Mouse (Mus musculus) kidney, embryonic 15.5 days (tissue): Measurements from ENCODE around the gene Nrp2. TPM values are rescaled to one million over a fixed set of nuclear protein-coding genes. Genes with fewer than 3 reads are reported as not detected.

ENCODE experiments used
- ATAC-seq: fragments of 200-750 bp; cut with Nextera tagmentation; replicated peaks from 2 replicates; pipeline ENCODE4 v1.8.0; 2017; ENCODE audit warnings: moderate TSS enrichment; ENCODE audit not compliant: low FRiP score
- H3K27ac ChIP-seq: fragments of 300-500 bp; sonication (generic); 2 replicates; pipeline ENCODE4 v1.5.1; 2015; ENCODE audit warnings: mild to moderate bottlenecking, inconsistent platforms
- H3K27me3 ChIP-seq: fragments of 300-500 bp; sonication (generic); 2 replicates; pipeline ENCODE4 v1.6.1; 2015; ENCODE audit warnings: inconsistent platforms
- H3K36me3 ChIP-seq: fragments of 300-500 bp; sonication (generic); 2 replicates; pipeline ENCODE4 v1.6.1; 2015; ENCODE audit warnings: inconsistent platforms
- H3K4me1 ChIP-seq: fragments of 300-500 bp; sonication (generic); 2 replicates; pipeline ENCODE4 v1.6.1; 2015; ENCODE audit warnings: inconsistent platforms
- H3K4me2 ChIP-seq: fragments of 300-500 bp; sonication (generic); 2 replicates; pipeline ENCODE4 v1.6.1; 2015; ENCODE audit warnings: moderate library complexity, mild to moderate bottlenecking, inconsistent platforms
- H3K4me3 ChIP-seq: fragments of 300-500 bp; sonication (generic); replicated peaks from 2 replicates; pipeline ENCODE4 v1.5.1; 2015; ENCODE audit warnings: mild to moderate bottlenecking, inconsistent platforms
- H3K9ac ChIP-seq: fragments of 300-500 bp; sonication (generic); 2 replicates; pipeline ENCODE4 v1.6.1; 2015; ENCODE audit warnings: mild to moderate bottlenecking, inconsistent platforms
- H3K9me3 ChIP-seq: fragments of 300-500 bp; sonication (generic); replicated peaks from 2 replicates; pipeline ENCODE4 v1.6.1; 2016; ENCODE audit warnings: inconsistent platforms
- WGBS: fragments of 180-500 bp; shearing (Covaris S2); methylation state at CpG from one replicate; pipeline ENCODE4 v1.1.7; 2015; ENCODE audit warnings: mixed read lengths; 5-methylcytosine and 5-hydroxymethylcytosine counted together
- polyA plus RNA-seq: library from polyadenylated mRNA; unstranded; fragments of >200 nt; fragmentation: Nextera tagmentation; extraction: Ambion mirVana; gene quantifications from 2 replicates; pipeline ENCODE4 v1.2.1, GENCODE M21; 2015

The Nrp2 gene
- polyA plus RNA-seq, 1 experiment from 2014 or later: 11.7 TPM

GRCm38 (mm10) chr1:62799427-62799826, 96.3 kb downstream of the Nrp2 start:
- no peaks in the 10 kb centered on the region for H3K9me3 ChIP-seq
- no peak overlapping the region for H3K4me2 ChIP-seq
- WGBS: 62% methylated on average over 4 of the region's 4 CpGs
- no peaks in the 10 kb centered on the region for H3K36me3 ChIP-seq
- no peak for ATAC-seq
- peaks cover 26% of the 10 kb centered on the region for H3K4me1 ChIP-seq
- no peak overlapping the region for H3K27ac ChIP-seq
- H3K4me3 ChIP-seq: no peak overlapping the region
- no peaks in the 10 kb centered on the region for H3K27me3 ChIP-seq
- H3K9ac ChIP-seq: no peak overlapping the region

GRCm38 (mm10) chr1:62800351-62800750, 97.3 kb downstream of the Nrp2 start:
- Histone ChIP-seq H3K9ac (no peak overlapping the region), H3K9me3 (no peaks in the 10 kb centered on the region), H3K4me1 (peaks cover 18% of the 10 kb centered on the region), H3K4me2 (no peak overlapping the region), H3K27me3 (no peaks in the 10 kb centered on the region), H3K4me3 (no peak overlapping the region), H3K27ac (peak overlapping the region; percentile 56; the same call in 1 of the 2 replicates), H3K36me3 (no peaks in the 10 kb centered on the region)
- WGBS: 89% methylated on average over 5 of the region's 5 CpGs
- no peak for ATAC-seq

DNA sequence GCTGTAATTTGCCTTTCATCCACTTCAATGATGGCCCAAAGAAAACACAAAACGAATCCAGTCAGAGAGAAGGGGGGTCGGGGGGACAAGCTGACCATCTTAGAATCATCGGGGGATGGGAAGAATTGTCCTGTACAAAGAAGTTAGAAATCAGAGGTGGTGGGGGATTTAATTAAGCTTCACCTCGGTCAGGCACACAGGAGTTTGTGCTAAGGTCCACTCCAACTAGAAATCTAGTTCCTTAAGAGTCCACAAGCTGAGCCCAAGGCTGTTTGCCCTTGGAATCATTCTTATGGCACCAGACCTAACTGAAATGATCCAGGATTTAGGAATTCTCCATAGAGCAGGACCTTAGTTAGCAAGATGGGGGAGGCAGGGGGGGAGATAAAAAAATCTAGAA, 98.3 kb downstream of the Nrp2 start:
- H3K4me3 ChIP-seq: no peak overlapping the region
- H3K4me1 ChIP-seq: peaks cover 10% of the 10 kb centered on the region; the same call in 1 of the 2 replicates
- ATAC-seq: peak; percentile 72
- peak overlapping the region; percentile 66 for H3K27ac ChIP-seq
- H3K9me3 ChIP-seq: no peaks in the 10 kb centered on the region
- H3K36me3 ChIP-seq: no peaks in the 10 kb centered on the region
- no peak overlapping the region for H3K9ac ChIP-seq
- WGBS: 53% methylated on average over 4 of the region's 4 CpGs
- no peaks in the 10 kb centered on the region for H3K27me3 ChIP-seq
- no peak overlapping the region for H3K4me2 ChIP-seq

DNA sequence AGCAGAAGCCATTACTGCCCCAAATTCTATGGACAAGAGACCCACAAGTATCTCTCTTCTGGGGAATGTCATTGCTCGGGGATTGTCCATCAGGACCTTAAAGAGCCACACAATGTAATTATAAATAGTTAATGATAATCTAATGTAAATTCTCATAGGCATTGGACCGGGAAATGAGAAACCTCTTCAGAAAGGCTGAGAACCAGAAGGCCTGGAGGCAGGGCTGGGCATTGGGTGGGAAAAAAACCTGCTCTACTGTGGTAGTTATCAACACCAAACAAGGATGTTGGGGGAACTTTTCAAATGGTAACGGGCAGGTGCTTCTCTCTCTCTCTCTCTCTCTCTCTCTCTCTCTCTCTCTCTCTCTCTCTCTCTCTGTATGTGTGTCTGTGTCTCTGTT, 98.8 kb downstream of the Nrp2 start:
- no peak overlapping the region for H3K4me2 ChIP-seq
- ATAC-seq: peak; percentile 82
- H3K27ac ChIP-seq: peak overlapping the region; percentile 66
- 56% methylated on average over 3 of the region's 3 CpGs for WGBS
- H3K9ac ChIP-seq: no peak overlapping the region
- H3K4me1 ChIP-seq: peaks cover 9% of the 10 kb centered on the region; the same call in 1 of the 2 replicates
- no peaks in the 10 kb centered on the region for H3K27me3 ChIP-seq
- no peak overlapping the region for H3K4me3 ChIP-seq
- H3K9me3 ChIP-seq: no peaks in the 10 kb centered on the region
- H3K36me3 ChIP-seq: no peaks in the 10 kb centered on the region

DNA sequence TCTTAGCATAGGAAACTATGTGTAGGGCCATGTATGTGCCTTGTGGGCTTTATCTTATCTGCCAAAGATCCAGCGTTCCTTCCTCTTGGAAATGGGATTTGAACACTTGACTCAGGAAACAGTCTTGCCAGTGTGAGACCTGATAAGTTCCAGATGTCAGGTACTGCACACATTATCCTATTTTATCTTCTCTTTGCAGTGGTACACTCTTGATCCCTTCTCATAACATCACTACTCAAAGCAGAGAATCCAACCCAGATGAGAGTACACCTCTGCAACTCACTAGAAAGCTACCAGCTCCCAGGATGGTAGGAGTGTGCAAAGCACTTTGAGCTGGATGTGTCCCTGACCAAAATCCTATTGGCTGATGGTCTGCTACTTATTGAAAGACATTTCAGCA, 100.5 kb downstream of the Nrp2 start:
- H3K4me1 ChIP-seq: peaks cover 9% of the 10 kb centered on the region; the same call in 1 of the 2 replicates
- no peak overlapping the region for H3K4me3 ChIP-seq
- WGBS: 76% methylated on average over 1 of the region's 1 CpGs
- ATAC-seq: no peak
- H3K9me3 ChIP-seq: no peaks in the 10 kb centered on the region
- no peak overlapping the region for H3K4me2 ChIP-seq
- H3K36me3 ChIP-seq: no peaks in the 10 kb centered on the region
- no peaks in the 10 kb centered on the region for H3K27me3 ChIP-seq
- no peak overlapping the region for H3K9ac ChIP-seq
- H3K27ac ChIP-seq: no peak overlapping the region

- ATAC-seq: no peak
- Histone ChIP-seq H3K4me2 (no peak overlapping the region), H3K4me3 (no peak overlapping the region), H3K27me3 (no peaks in the 10 kb centered on the region), H3K27ac (no peak overlapping the region), H3K36me3 (no peaks in the 10 kb centered on the region), H3K9me3 (no peaks in the 10 kb centered on the region), H3K4me1 (peaks cover 9% of the 10 kb centered on the region; the same call in 1 of the 2 replicates), H3K9ac (no peak overlapping the region)
- 19% methylated on average over 1 of the region's 1 CpGs for WGBS
Measured at GRCm38 (mm10) chr1:62806014-62806413, 102.9 kb downstream of the Nrp2 start.

DNA sequence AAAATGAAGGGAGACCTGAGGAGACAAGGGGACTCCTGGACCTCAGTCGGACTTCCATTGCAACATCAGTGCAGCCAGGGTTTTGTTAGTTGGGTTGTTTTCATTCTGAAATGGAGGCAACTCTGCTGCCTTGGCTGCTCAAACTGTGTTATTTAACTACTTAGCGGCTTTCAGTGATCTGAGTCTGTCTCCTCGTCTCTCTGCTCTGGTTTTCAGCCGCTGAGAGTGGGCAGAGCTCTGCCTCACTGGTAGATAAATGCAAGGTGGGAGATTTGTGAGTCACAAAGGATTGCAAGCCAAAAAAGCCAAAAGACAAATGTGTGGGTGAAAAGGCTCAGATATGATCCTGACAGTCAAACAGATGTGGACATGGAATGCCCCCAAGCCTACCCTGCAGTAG, 105.3 kb downstream of the Nrp2 start:
- H3K9ac ChIP-seq: no peak overlapping the region
- no peaks in the 10 kb centered on the region for H3K9me3 ChIP-seq
- H3K4me2 ChIP-seq: no peak overlapping the region
- no peak overlapping the region for H3K4me3 ChIP-seq
- peaks cover 4% of the 10 kb centered on the region; the same call in 1 of the 2 replicates for H3K4me1 ChIP-seq
- 82% methylated on average over 4 of the region's 4 CpGs for WGBS
- H3K36me3 ChIP-seq: no peaks in the 10 kb centered on the region
- no peak for ATAC-seq
- no peak overlapping the region for H3K27ac ChIP-seq
- no peaks in the 10 kb centered on the region for H3K27me3 ChIP-seq

GRCm38 (mm10) chr1:62809601-62810228, 106.6 kb downstream of the Nrp2 start:
- Histone ChIP-seq H3K27ac (no peak overlapping the region), H3K4me2 (no peak overlapping the region), H3K36me3 (no peaks in the 10 kb centered on the region), H3K4me1 (peaks cover 5% of the 10 kb centered on the region; the same call in 1 of the 2 replicates), H3K27me3 (no peaks in the 10 kb centered on the region), H3K9ac (no peak overlapping the region), H3K4me3 (no peak overlapping the region), H3K9me3 (no peaks in the 10 kb centered on the region)
- no peak for ATAC-seq
- WGBS: 78% methylated on average over 8 of the region's 8 CpGs

- no peak overlapping the region for H3K9ac ChIP-seq
- H3K9me3 ChIP-seq: no peaks in the 10 kb centered on the region
- peaks cover 3% of the 10 kb centered on the region; the same call in 1 of the 2 replicates for H3K4me1 ChIP-seq
- no peak overlapping the region for H3K4me3 ChIP-seq
- no peaks in the 10 kb centered on the region for H3K36me3 ChIP-seq
- 87% methylated on average over 7 of the region's 7 CpGs for WGBS
- H3K27me3 ChIP-seq: no peaks in the 10 kb centered on the region
- no peak overlapping the region for H3K4me2 ChIP-seq
- no peak for ATAC-seq
- H3K27ac ChIP-seq: no peak overlapping the region
Measured at GRCm38 (mm10) chr1:62811141-62811540, 108.1 kb downstream of the Nrp2 start.

DNA sequence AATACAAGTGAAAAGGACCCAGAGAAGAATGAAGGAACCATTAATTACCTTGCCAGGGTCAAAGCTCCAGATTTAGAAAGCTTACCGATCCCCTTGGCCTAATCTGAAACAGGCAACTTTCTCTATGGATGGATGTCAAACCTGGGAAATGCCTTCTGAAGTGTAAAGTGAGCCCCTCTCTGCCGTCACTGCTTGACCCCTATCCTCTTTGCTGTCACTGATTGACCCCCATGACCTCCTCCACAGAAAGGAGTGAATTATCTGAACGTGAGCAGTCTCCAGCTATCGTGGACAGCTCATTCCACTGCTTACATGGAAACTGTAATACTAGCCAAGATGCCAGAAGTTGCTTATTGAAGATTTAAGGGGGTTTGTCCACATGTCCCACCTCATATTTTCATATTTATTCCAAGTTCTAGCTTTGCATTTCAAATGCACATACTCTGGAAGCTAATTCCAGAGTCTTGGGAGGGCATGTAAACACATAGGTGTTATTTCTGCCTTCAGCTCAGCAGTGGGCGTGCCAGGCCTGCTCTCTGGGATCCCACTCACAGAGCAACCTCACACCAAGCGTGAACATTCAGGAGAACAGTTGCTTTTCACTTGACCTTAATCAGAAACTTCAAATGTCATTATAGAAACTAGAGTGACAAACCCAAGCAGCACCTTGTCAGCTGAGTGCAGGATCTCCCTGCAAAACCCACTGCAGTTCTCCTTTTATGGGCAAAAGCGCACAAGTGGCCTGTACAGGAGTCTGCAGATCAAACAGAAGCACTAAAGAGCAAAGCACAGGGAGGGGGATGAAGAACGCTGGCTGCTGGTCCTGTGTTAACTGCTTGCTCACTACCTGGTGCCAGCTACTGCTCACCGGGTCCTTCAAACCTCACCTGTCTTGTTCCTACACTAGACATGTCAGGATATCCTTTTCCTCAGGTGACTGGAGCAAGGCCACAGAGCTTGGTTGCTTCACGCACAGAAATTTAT, 109.9 kb downstream of the Nrp2 start:
- H3K9ac ChIP-seq: no peak overlapping the region
- H3K4me1 ChIP-seq: peaks cover 3% of the 10 kb centered on the region; the same call in 1 of the 2 replicates
- WGBS: 41% methylated on average over 10 of the region's 10 CpGs
- H3K27ac ChIP-seq: no peak overlapping the region
- H3K9me3 ChIP-seq: no peaks in the 10 kb centered on the region
- H3K36me3 ChIP-seq: no peaks in the 10 kb centered on the region
- no peak overlapping the region for H3K4me3 ChIP-seq
- H3K27me3 ChIP-seq: no peaks in the 10 kb centered on the region
- no peak overlapping the region for H3K4me2 ChIP-seq
- ATAC-seq: no peak

DNA sequence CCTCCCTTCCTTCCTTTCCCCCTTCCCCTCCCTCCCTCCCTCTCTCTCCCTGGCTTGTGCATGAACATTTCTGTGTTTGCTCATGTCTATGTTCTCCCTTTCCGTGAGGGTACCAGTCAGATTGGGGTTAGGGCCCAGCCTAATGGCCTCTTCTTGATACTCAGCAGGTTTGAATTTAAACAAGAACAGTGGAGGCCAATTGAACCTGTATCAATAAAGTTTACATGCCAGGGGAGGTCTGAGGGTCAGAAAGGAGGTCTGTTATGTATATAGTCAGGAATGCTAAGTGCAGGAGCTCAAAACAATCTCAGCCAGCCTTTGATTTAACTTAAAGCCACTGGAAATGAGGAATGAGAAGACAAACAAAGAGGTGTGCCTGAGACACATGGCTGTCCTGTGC, 110.9 kb downstream of the Nrp2 start:
- H3K36me3 ChIP-seq: no peaks in the 10 kb centered on the region
- H3K9ac ChIP-seq: no peak overlapping the region
- no peak overlapping the region for H3K4me3 ChIP-seq
- no peaks in the 10 kb centered on the region for H3K27me3 ChIP-seq
- no peak for ATAC-seq
- no peak overlapping the region for H3K4me2 ChIP-seq
- no peak overlapping the region for H3K27ac ChIP-seq
- WGBS: 72% methylated on average over 1 of the region's 1 CpGs
- H3K9me3 ChIP-seq: no peaks in the 10 kb centered on the region
- peaks cover 3% of the 10 kb centered on the region; the same call in 1 of the 2 replicates for H3K4me1 ChIP-seq

GRCm38 (mm10) chr1:62817566-62817965, 114.5 kb downstream of the Nrp2 start:
- no peak for ATAC-seq
- no peaks in the 10 kb centered on the region for H3K27me3 ChIP-seq
- peaks cover 17% of the 10 kb centered on the region for H3K4me1 ChIP-seq
- no peak overlapping the region for H3K4me2 ChIP-seq
- no peak overlapping the region for H3K27ac ChIP-seq
- WGBS: 84% methylated on average over 6 of the region's 7 CpGs
- H3K36me3 ChIP-seq: no peaks in the 10 kb centered on the region
- H3K4me3 ChIP-seq: no peak overlapping the region
- H3K9ac ChIP-seq: no peak overlapping the region
- no peaks in the 10 kb centered on the region for H3K9me3 ChIP-seq
